Mouse (Mus musculus): ENCODE results near the gene Tfap2e. TPM values are rescaled to one million over a fixed set of nuclear protein-coding genes. Genes with fewer than 3 reads are reported as not detected.

Gene Tfap2e
- total RNA-seq, 2 experiments from 2014 or later = not detected

DNA sequence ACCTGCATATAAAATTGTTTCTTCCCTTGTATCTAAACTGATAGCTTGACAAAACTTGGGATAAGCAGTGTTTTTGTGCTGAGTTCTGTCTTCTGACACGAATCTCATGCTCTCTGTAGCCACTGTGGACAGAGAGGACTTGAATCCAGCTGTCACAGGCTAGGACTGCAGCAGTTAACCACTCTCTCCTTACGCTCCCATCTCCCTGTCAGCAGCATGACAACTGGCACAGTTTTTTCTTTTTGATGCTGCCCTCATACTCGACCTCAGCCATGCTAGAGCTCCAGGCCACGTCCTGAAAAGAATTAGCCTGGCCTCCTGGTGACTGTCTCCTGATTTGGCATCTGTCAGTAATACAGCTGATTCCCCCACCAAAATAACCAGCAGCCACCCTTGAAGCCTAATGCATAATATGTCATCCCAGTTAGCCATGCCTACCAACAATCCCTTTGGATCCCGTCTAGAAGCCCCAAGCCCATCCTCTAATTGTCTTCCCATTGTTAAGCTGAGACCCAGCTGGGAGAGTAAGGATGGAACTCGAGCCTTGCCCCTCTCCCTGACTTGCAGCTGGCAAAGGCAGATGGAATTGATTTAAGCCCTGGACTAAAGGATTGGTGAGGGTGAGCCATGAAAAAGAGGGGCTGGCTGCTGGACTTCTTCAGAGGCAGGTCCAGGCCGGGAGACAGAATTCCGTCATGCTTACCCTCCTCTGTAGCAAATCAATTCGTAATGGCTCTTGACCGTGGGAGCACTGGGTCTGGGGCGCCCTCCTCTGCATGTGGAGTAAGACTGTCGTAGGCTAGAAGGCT, 29.2 kb downstream of the Tfap2e start:
- DNase-seq = no peak

DNA sequence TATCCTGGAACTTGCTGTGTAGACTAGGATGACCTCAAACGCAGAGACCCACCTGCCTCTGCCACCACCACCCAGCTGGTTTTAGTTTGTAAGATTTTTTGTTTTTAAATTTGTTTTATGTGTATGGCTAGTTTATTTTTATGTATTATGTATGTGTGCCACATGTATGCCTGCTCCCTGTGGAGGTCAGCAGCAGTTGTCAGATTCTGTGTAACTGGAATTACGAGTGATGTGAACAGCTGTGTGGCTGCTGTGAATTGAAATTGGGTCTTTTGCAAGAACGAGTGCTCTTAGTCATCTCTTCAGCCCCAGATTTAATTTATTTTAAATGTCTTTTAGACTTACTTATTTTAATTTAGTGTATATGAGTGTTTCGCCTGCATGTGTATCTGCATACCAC, 39.1 kb downstream of the Tfap2e start:
- DNase-seq = no peak

DNA sequence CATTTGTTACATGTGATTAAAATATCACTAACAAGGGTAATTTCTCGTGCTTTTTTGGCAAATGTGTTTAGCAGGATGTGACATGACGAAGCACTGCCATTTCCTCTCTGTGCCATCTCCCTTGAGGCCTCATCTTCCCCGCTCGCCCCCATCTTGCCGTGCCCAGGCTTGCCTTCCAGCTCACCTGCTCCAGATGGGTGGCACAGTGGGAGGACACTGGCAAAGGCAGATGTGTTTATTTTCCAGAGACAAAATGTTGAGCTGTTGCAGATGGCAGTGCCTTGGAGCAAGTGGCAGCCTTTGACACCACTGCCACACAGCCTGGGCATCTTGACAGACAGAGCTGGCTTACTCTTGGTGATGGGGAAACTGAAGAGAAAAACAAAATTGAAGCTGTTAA, 43.0 kb downstream of the Tfap2e start:
- no peak for DNase-seq

DNA sequence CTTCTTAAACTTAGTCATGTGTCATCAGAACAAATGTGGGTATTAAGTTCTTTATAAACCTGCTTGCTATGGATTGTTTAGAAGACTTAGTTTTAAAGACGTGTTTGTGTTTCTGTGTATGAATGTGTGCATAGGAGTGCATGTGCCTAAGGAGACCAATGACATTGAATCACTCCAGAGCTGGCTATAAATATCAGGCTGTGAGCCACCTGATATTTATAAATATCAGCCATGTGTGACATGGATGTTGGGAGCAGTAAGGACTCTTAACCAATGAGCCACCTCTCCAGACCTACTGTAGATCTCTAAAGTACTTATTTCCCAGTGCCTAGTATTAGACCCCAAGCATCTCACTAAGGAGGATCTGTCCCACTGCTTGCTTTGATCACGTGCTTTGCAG, 46.6 kb downstream of the Tfap2e start:
- DNase-seq = no peak

DNA sequence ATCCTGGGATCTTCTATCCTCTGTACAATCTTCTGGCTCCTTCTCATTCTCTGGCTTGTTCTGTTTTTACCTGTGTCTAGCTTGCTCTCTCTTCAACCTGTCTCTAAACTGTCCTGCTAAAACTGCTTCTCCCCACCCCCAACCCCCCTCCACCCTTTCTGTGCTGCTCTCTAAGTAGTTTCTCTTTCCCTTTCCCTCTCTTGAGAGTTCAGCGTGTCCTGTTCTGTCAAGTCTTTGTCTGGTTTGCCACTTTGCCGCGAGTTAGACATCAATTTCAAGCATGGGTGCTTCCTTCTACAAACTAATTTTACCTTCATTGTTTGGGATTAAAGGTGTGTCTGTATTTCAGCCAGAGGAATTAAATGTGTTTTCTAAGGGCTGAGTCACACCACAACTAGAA, 53.0 kb downstream of the Tfap2e start:
- no peak for DNase-seq

DNA sequence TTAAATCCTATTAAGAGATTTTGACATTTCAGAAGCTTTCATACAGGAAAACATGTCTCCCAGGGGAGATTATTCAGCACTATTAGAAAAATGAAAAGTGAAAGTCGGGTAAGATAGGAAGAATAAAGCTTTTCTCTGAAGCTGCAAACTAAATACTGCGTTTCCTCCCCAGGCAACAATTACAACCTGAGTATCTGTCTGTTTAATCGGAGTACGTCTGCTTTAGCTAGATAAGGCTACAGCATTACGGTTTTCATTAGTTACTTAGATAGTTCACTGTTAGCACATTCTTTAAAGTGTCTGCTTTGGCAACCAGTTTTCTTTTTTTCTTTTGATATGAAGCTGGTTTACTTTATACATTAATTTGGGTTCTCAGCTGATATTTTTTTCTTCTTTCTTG, 53.7 kb downstream of the Tfap2e start:
- DNase-seq = no peak

DNA sequence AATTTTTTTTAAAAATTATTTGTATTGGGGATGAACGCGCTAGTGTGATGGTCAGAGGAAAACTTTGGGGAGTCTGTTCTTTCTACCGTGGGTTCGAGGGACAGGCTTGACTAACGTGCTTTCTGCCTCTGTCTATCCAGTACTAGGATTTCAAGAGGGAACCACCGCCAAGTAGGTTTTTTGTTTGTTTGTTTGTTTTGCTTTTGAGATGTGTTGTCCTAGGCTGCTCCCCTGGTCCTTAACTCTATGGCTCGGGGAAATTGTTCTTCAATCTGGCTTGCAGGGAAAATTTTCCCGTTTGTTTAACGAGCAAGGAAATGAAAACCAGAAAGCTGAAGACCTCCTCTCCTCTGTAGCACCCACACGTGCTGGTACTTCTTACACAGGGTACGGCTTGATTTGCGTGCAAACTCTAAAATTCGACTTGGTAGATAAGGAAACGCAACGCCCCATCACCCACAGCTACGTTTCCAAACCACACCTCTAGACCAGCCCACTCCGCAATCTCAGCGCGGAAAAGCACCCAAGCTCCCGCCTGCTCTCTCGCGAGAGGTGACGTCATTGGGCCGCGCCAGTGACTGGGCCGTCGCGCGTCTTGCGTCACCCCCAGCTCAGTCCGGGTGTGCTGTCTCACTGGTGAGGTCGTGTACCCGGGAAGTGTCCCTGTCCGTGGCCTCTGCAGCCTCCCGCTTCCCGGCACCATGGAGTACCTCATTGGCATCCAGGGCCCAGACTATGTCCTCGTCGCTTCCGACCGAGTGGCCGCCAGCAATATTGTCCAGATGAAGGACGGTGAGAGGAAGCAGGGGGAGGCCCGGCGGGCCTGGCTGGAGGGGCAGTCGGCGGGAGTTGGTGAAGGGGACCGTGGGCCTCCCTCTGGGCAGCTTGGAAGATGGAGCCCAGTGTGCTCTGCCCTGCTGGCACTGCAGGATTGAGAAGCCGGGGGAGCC, 58.7 kb downstream of the Tfap2e start, which contains the start of gene Psmb2:
Gene Psmb2 (plus strand): TSS at position 577 of the 950 bp plus-strand sequence.
- DNase-seq = peak; percentile 100

DNA sequence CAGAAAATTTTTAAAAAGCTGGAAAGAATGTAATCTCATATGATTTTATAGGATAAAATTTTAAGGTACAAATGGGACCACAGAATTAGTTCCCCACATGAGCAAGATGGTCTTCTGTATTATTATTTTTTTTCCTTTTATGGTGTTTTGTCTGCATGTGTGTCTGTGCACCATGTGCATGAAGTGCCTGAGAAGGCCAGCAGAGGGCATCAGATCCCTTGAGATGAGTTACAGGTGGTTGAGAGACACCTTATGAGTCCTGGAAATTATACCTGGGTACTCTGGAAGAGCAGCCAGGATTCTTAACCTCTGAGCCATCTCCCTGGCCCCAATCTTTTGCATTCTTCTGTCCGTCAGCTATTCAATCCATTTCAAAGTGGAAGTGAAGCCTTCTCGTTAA, 69.0 kb downstream of the Tfap2e start:
- DNase-seq = no peak

Other genes with a start within 250 kb of the Tfap2e start
- gene Ago4, start 202.8 kb downstream of the Tfap2e start, total RNA-seq (2021) = 1 to 10 TPM; 1.9 to 2.2 TPM
- gene Clspn, start 179.3 kb downstream of the Tfap2e start, total RNA-seq (2021) = 1 to 10 TPM; 5.7 to 6.9 TPM
- gene 5730409E04Rik, start 126.4 kb downstream of the Tfap2e start, total RNA-seq (2021) = 10 to 100 TPM; 13.1 to 14.7 TPM
- 100 to 1,000 TPM; 117 to 119 TPM for gene Psmb2, start 58.6 kb downstream of the Tfap2e start, total RNA-seq (2021)
- 10 to 100 TPM; 12.0 to 13.3 TPM for gene Ncdn, start 17.2 kb upstream of the Tfap2e start, total RNA-seq (2021)
- 10 to 100 TPM; 22.2 to 24.2 TPM for gene AU040320, start 17.3 kb upstream of the Tfap2e start, total RNA-seq (2021)
- 10 to 100 TPM; 21.6 to 32.1 TPM for gene Zmym4, start 231.9 kb upstream of the Tfap2e start, total RNA-seq (2021)

All from gastrocnemius, postnatal 10 days (tissue).